8 mouse cellular contexts compared by ENCODE assay signal in the genomic region with DNA sequence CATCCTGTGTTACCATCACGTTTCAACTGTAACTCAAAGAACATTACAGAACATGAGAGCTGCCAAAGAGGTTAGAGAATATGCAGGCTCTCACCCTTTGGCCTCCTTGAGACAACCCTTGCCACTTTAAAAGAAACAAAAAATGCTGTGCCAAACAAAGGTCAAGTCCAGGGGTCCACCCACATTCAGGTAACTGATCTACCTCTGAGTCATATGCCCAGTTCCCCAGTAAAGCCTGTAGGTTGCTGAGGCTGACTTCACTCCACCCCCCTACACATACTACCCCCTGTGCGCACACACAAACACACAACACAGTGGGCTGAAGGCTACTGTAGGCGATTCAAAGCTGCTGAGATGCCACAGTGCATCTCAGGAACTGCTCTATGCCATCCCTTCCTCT. TPM values are rescaled to one million over a fixed set of nuclear protein-coding genes. Genes with fewer than 3 reads are reported as not detected.
A peak's percentile ranks its signal among the peaks of the same experiment; 100 is the strongest.
DNase-seq lines count a peak whose midpoint lies in the region; ATAC-seq and TF ChIP-seq lines count a peak whose summit lies in the region.

No protein-coding gene starts in this region.

- no peak for TF ChIP-seq POLR2A in myocyte (IDR thresholded peaks at IDR 0.05; ENCODE audit: insufficient read length, low read depth)

- H3K4me3 ChIP-seq in embryonic facial prominence, embryonic 14.5 days (ENCODE audit: low read depth, low read length) = peak overlapping the region; percentile 95; the same call in 1 of the 2 replicates
- peak overlapping the region; percentile 97 for H3K4me3 ChIP-seq in kidney, embryonic 15.5 days (replicated peaks)
- H3K4me3 ChIP-seq in myocyte = peak overlapping the region; percentile 96

- peaks cover 4% of the 10 kb centered on the region; the same call in 1 of the 2 replicates for H3K4me1 ChIP-seq in embryonic facial prominence, embryonic 14.5 days (ENCODE audit: control insufficient read depth, insufficient read depth, low read length)
- peaks cover 21% of the 10 kb centered on the region for H3K4me1 ChIP-seq in kidney, embryonic 15.5 days

- H3K9ac ChIP-seq in embryonic facial prominence, embryonic 14.5 days (ENCODE audit: low read depth, low read length) = no peak overlapping the region
- H3K9ac ChIP-seq in kidney, embryonic 15.5 days = 0 out of 2 replicates have a peak overlapping the region, but pooled peaks have one; percentile 95

- H3K9me3 ChIP-seq in embryonic facial prominence, embryonic 14.5 days (ENCODE audit: control insufficient read depth, low read length) = no peaks in the 10 kb centered on the region
- no peaks in the 10 kb centered on the region for H3K9me3 ChIP-seq in kidney, embryonic 15.5 days (replicated peaks)

- WGBS in embryonic facial prominence, embryonic 14.5 days = 83% methylated on average over 3 of the region's 3 CpGs
- WGBS in kidney, embryonic 15.5 days = 84% methylated on average over 3 of the region's 3 CpGs

- H3K36me3 ChIP-seq in embryonic facial prominence, embryonic 14.5 days (ENCODE audit: control insufficient read depth, insufficient read depth, low read length) = peaks cover 76% of the 10 kb centered on the region
- H3K36me3 ChIP-seq in kidney, embryonic 15.5 days = peaks cover 75% of the 10 kb centered on the region
- peaks cover 40% of the 10 kb centered on the region for H3K36me3 ChIP-seq in myocyte (ENCODE audit: control insufficient read depth, insufficient read depth)

- no peaks in the 10 kb centered on the region for H3K27me3 ChIP-seq in embryonic facial prominence, embryonic 14.5 days (replicated peaks; ENCODE audit: control insufficient read depth, insufficient read depth, low read length)
- H3K27me3 ChIP-seq in kidney, embryonic 15.5 days = no peaks in the 10 kb centered on the region
- no peaks in the 10 kb centered on the region for H3K27me3 ChIP-seq in myocyte (ENCODE audit: control insufficient read depth, insufficient read depth, insufficient read length)

- H3K4me2 ChIP-seq in embryonic facial prominence, embryonic 14.5 days (ENCODE audit: low read depth, low read length) = peak overlapping the region; percentile 93; the same call in 1 of the 2 replicates
- peak overlapping the region; percentile 72 for H3K4me2 ChIP-seq in kidney, embryonic 15.5 days
- peak overlapping the region; percentile 91 for H3K4me2 ChIP-seq in myocyte (ENCODE audit: low read depth)

- no peak overlapping the region for H3K27ac ChIP-seq in embryonic facial prominence, embryonic 14.5 days (replicated peaks; ENCODE audit: low read depth, low read length)
- H3K27ac ChIP-seq in kidney, embryonic 15.5 days = no peak overlapping the region

- peak; percentile 69 for DNase-seq in kidney, adult 11 months
- DNase-seq in kidney, postnatal 4 days = no peak
- DNase-seq in embryonic facial prominence, embryonic 14.5 days (ENCODE audit: low spot score) = no peak
- DNase-seq in adrenal gland, postnatal 10 days = no peak
- DNase-seq in left cerebral cortex, adult 8-10 months (ENCODE audit: low spot score in 2 of 2) = no peak

- ATAC-seq in embryonic facial prominence, embryonic 14.5 days (ENCODE audit: low read depth) = no peak
- ATAC-seq in kidney, embryonic 15.5 days (replicated peaks; ENCODE audit: low FRiP score) = no peak
- ATAC-seq in cerebellum, adult (ENCODE audit: insufficient number of reproducible peaks, low FRiP score, low TSS enrichment) = no peak

- peaks cover 33% of the 10 kb centered on the region for H3K79me2 ChIP-seq in myocyte (ENCODE audit: control insufficient read depth, insufficient read depth)

- no peak overlapping the region for H3ac ChIP-seq in myocyte (ENCODE audit: control insufficient read depth, insufficient read length)

TF ChIP-seq in myocyte, 11 proteins besides CTCF, POLR2A, EP300 and RAD21:
- TF ChIP-seq MYOD1 (IDR thresholded peaks at IDR 0.05; ENCODE audit: control insufficient read depth in 1 of 3, insufficient read length in 2 of 3, low read depth in 2 of 3) (no peak), TCF3 (IDR thresholded peaks at IDR 0.05; ENCODE audit: insufficient read length, low read depth) (no peak), SRF (IDR thresholded peaks at IDR 0.05; ENCODE audit: control insufficient read depth, insufficient read length, low read depth) (no peak), TCF12 (IDR thresholded peaks at IDR 0.05; ENCODE audit: insufficient read depth, poor library complexity, severe bottlenecking) (no peak), MAX (IDR thresholded peaks at IDR 0.05; ENCODE audit: low read depth) (no peak), CEBPB (IDR thresholded peaks at IDR 0.05; ENCODE audit: insufficient read depth, poor library complexity, severe bottlenecking) (no peak), MYOG (IDR thresholded peaks at IDR 0.05; ENCODE audit: control insufficient read depth in 1 of 3, insufficient read depth in 1 of 3, insufficient read length in 2 of 3, low read depth in 2 of 3) (no peak)

RNA-seq across cellular contexts. Expression of gene Entr1, which starts 1.4 kb away (rescaled TPM):
- 102 and 109 TPM in 2 replicates for polyA plus RNA-seq in embryonic facial prominence, embryonic 14.5 days (2014; fragmentation: Nextera tagmentation; extraction: Ambion mirVana)
- 110 and 115 TPM in 2 replicates for polyA plus RNA-seq in kidney, embryonic 15.5 days (2015; fragmentation: Nextera tagmentation; extraction: Ambion mirVana)
- polyA plus RNA-seq in myocyte (2012; fragmentation: generic; extraction: Trizol) = 50.8 TPM
- total RNA-seq in adrenal gland, postnatal 10 days (2021) = 10 to 100 TPM; 76.5 to 78.7 TPM
- 100 to 1,000 TPM; 130 to 136 (median 133) TPM for total RNA-seq in left cerebral cortex, adult 8-10 months (2022)

RNA-seq across cellular contexts. Expression of gene Pmpca, which starts 1.4 kb away (rescaled TPM):
- polyA plus RNA-seq in embryonic facial prominence, embryonic 14.5 days (2014; fragmentation: Nextera tagmentation; extraction: Ambion mirVana) = 71.9 and 72.3 TPM in 2 replicates
- 113 TPM in 2 replicates for polyA plus RNA-seq in kidney, embryonic 15.5 days (2015; fragmentation: Nextera tagmentation; extraction: Ambion mirVana)
- 111 TPM for polyA plus RNA-seq in myocyte (2012; fragmentation: generic; extraction: Trizol)
- 100 to 1,000 TPM; 125 to 129 TPM for total RNA-seq in adrenal gland, postnatal 10 days (2021)
- 10 to 100 TPM; 90.0 to 96.3 (median 92.2) TPM for total RNA-seq in left cerebral cortex, adult 8-10 months (2022)

RNA-seq across cellular contexts. Expression of gene Snapc4, which starts 7.3 kb away (rescaled TPM):
- 20.2 and 22.9 TPM in 2 replicates for polyA plus RNA-seq in embryonic facial prominence, embryonic 14.5 days (2014; fragmentation: Nextera tagmentation; extraction: Ambion mirVana)
- 27.9 and 31.3 TPM in 2 replicates for polyA plus RNA-seq in kidney, embryonic 15.5 days (2015; fragmentation: Nextera tagmentation; extraction: Ambion mirVana)
- 11.0 TPM for polyA plus RNA-seq in myocyte (2012; fragmentation: generic; extraction: Trizol)
- 10 to 100 TPM; 19.6 to 33.0 TPM for total RNA-seq in adrenal gland, postnatal 10 days (2021)
- total RNA-seq in left cerebral cortex, adult 8-10 months (2022) = 10 to 100 TPM; 52.6 to 88.3 (median 75.3) TPM

RNA-seq across cellular contexts. Expression of gene Inpp5e, which starts 21.3 kb away (rescaled TPM):
- polyA plus RNA-seq in embryonic facial prominence, embryonic 14.5 days (2014; fragmentation: Nextera tagmentation; extraction: Ambion mirVana) = 16.3 and 17.8 TPM in 2 replicates
- polyA plus RNA-seq in kidney, embryonic 15.5 days (2015; fragmentation: Nextera tagmentation; extraction: Ambion mirVana) = 22.4 and 25.8 TPM in 2 replicates
- 9.3 TPM for polyA plus RNA-seq in myocyte (2012; fragmentation: generic; extraction: Trizol)
- total RNA-seq in adrenal gland, postnatal 10 days (2021) = 10 to 100 TPM; 17.0 to 22.5 TPM
- total RNA-seq in left cerebral cortex, adult 8-10 months (2022) = 10 to 100 TPM; 23.8 to 29.1 (median 25.7) TPM

RNA-seq across cellular contexts. Expression of gene Card9, which starts 27.0 kb away (rescaled TPM):
- 1.3 and 2.1 TPM in 2 replicates for polyA plus RNA-seq in embryonic facial prominence, embryonic 14.5 days (2014; fragmentation: Nextera tagmentation; extraction: Ambion mirVana)
- polyA plus RNA-seq in kidney, embryonic 15.5 days (2015; fragmentation: Nextera tagmentation; extraction: Ambion mirVana) = 1.1 and 1.7 TPM in 2 replicates
- polyA plus RNA-seq in myocyte (2012; fragmentation: generic; extraction: Trizol) = 0.84 TPM
- total RNA-seq in adrenal gland, postnatal 10 days (2021) = 1 to 10 TPM; 1.5 to 2.2 TPM
- total RNA-seq in left cerebral cortex, adult 8-10 months (2022) = 1 to 10 TPM; 1.6 to 3.9 (median 3.0) TPM
